Mouse (Mus musculus): ENCODE results near the gene Id3. TPM values are rescaled to one million over a fixed set of nuclear protein-coding genes. Genes with fewer than 3 reads are reported as not detected.

The Id3 gene
- total RNA-seq, 2 experiments from 2014 or later: 58.1 to 63.9 TPM

- intact Hi-C loops (cut with DNase I): no loop called here
- peak; percentile 58 to 63 for DNase-seq
These were observed 29.4 kb downstream of the Id3 start for GRCm38 (mm10) chr4:136172542-136173209.

- DNase-seq: no peak
- intact Hi-C loops (cut with DNase I): no loop called here
These were observed 30.0 kb downstream of the Id3 start for GRCm38 (mm10) chr4:136173210-136173715.

GRCm38 (mm10) chr4:136174216-136175193 is 31.2 kb downstream of the Id3 start:
- intact Hi-C loops (cut with DNase I): no loop called here
- DNase-seq: no peak

- DNase-seq: no peak
- intact Hi-C loops (cut with DNase I): no loop called here
These were observed 32.8 kb downstream of the Id3 start for GRCm38 (mm10) chr4:136176022-136176552.

- intact Hi-C loops (cut with DNase I): no loop called here
- DNase-seq: peak; percentile 31 to 51
These were observed 33.9 kb downstream of the Id3 start for GRCm38 (mm10) chr4:136177244-136177611.

GRCm38 (mm10) chr4:136177612-136178474 is 34.5 kb downstream of the Id3 start:
- peak; percentile 44 to 65 for DNase-seq
- intact Hi-C loops (cut with DNase I): no loop called here

- intact Hi-C loops (cut with DNase I): no loop called here
- DNase-seq: no peak
These were observed 35.2 kb downstream of the Id3 start for GRCm38 (mm10) chr4:136178475-136178921.

- intact Hi-C loops (cut with DNase I): no loop called here
- DNase-seq: no peak
These were observed 36.2 kb downstream of the Id3 start for GRCm38 (mm10) chr4:136179456-136179855.

- DNase-seq: peak; percentile 89 to 92
- intact Hi-C loops (cut with DNase I): loop anchor here (2.0 kb wide), 1 partner anchor 17 kb away; no protein-coding TSS in a partner anchor
These were observed 36.7 kb downstream of the Id3 start for GRCm38 (mm10) chr4:136179998-136180397.

GRCm38 (mm10) chr4:136180408-136181330 is 37.4 kb downstream of the Id3 start:
- peak; percentile 72 to 74 for DNase-seq
- intact Hi-C loops (cut with DNase I): loop anchor here (2.0 kb wide), 1 partner anchor 18 kb away; no protein-coding TSS in a partner anchor

- DNase-seq: no peak
- intact Hi-C loops (cut with DNase I): loop anchor here (2.0 kb wide), 1 partner anchor 19 kb away; no protein-coding TSS in a partner anchor
These were observed 38.1 kb downstream of the Id3 start for GRCm38 (mm10) chr4:136181367-136181766.

- DNase-seq: peak; percentile 58 to 63
- intact Hi-C loops (cut with DNase I): no loop called here
These were observed 42.1 kb downstream of the Id3 start for GRCm38 (mm10) chr4:136185375-136185774.

GRCm38 (mm10) chr4:136186315-136186714 is 43.0 kb downstream of the Id3 start:
- intact Hi-C loops (cut with DNase I): no loop called here
- no peak for DNase-seq

- no peak for DNase-seq
- intact Hi-C loops (cut with DNase I): no loop called here
These were observed 43.6 kb downstream of the Id3 start for GRCm38 (mm10) chr4:136186739-136187472.

GRCm38 (mm10) chr4:136188973-136189737 is 45.9 kb downstream of the Id3 start:
- intact Hi-C loops (cut with DNase I): no loop called here
- DNase-seq: no peak

- intact Hi-C loops (cut with DNase I): no loop called here
- no peak for DNase-seq
These were observed 46.6 kb downstream of the Id3 start for GRCm38 (mm10) chr4:136189912-136190311.

GRCm38 (mm10) chr4:136193571-136193970 is 50.3 kb downstream of the Id3 start:
- intact Hi-C loops (cut with DNase I): no loop called here
- no peak for DNase-seq

Data from heart, postnatal 36 days (tissue).